Mouse (Mus musculus) splenic B cell, adult 2 months (primary cell): Measurements from ENCODE around the gene Celsr3.

Experiments
- DNase-seq: peaks from one replicate; pipeline ENCODE4 v3.0.0-alpha.2; 2011; ENCODE audit warnings: low read depth, low spot score
- H3K27me3 ChIP-seq: 2 replicates; pipeline ENCODE4 v1.6.1; 2012; ENCODE audit warnings: mild to moderate bottlenecking, low read length, moderate library complexity, mixed read lengths; ENCODE audit not compliant: control insufficient read depth, poor library complexity, insufficient read depth, severe bottlenecking
- H3K36me3 ChIP-seq: 2 replicates; pipeline ENCODE4 v1.6.1; 2012; ENCODE audit warnings: mild to moderate bottlenecking, low read length, moderate library complexity, mixed read lengths; ENCODE audit not compliant: control insufficient read depth, poor library complexity, insufficient read depth, severe bottlenecking

The Celsr3 gene

GRCm38 (mm10) chr9:108854241-108854696, 28.1 kb downstream of the Celsr3 start:
- peak; percentile 89 for DNase-seq
- H3K36me3 ChIP-seq: no peaks in the 10 kb centered on the region; the same call in 1 of the 2 replicates
- no peaks in the 10 kb centered on the region for H3K27me3 ChIP-seq

- Histone ChIP-seq H3K27me3 (no peaks in the 10 kb centered on the region), H3K36me3 (no peaks in the 10 kb centered on the region; the same call in 1 of the 2 replicates)
- DNase-seq: no peak
These were observed 29.2 kb downstream of the Celsr3 start for GRCm38 (mm10) chr9:108855335-108855734.

- DNase-seq: no peak
- no peaks in the 10 kb centered on the region; the same call in 1 of the 2 replicates for H3K36me3 ChIP-seq
- no peaks in the 10 kb centered on the region for H3K27me3 ChIP-seq
These were observed 32.8 kb downstream of the Celsr3 start for GRCm38 (mm10) chr9:108858792-108859527.
